Mouse (Mus musculus) neural tube, embryonic 11.5 days (tissue): Measurements from ENCODE around the gene Chrnd. TPM values are rescaled to one million over a fixed set of nuclear protein-coding genes. Genes with fewer than 3 reads are reported as not detected.

Experiments used
- ATAC-seq: fragments of 200-750 bp; cut with Nextera tagmentation; 2 replicates; pipeline ENCODE4 v1.8.0; 2017; ENCODE audit warnings: moderate number of reproducible peaks, mild to moderate bottlenecking, moderate TSS enrichment, moderate library complexity; ENCODE audit not compliant: insufficient read depth, low FRiP score, low TSS enrichment
- DNase-seq: peaks from one replicate; pipeline ENCODE4 v3.0.0-alpha.2; 2015; ENCODE audit warnings: low spot score
- H3K27ac ChIP-seq: fragments of 300-500 bp; sonication (generic); 2 replicates; pipeline ENCODE4 v1.5.1; 2014; ENCODE audit warnings: low read depth, mild to moderate bottlenecking, low read length
- H3K27me3 ChIP-seq: fragments of 300-500 bp; sonication (generic); 2 replicates; pipeline ENCODE4 v1.6.1; 2014; ENCODE audit warnings: mild to moderate bottlenecking, low read length, mixed read lengths; ENCODE audit not compliant: control insufficient read depth, insufficient read depth
- H3K36me3 ChIP-seq: fragments of 300-500 bp; sonication (generic); 2 replicates; pipeline ENCODE4 v1.6.1; 2014; ENCODE audit warnings: mild to moderate bottlenecking, low read length, moderate library complexity, mixed read lengths; ENCODE audit not compliant: control insufficient read depth, insufficient read depth
- H3K4me1 ChIP-seq: fragments of 300-500 bp; sonication (generic); 2 replicates; pipeline ENCODE4 v1.6.1; 2014; ENCODE audit warnings: low read length, mixed read lengths; ENCODE audit not compliant: control insufficient read depth, insufficient read depth
- H3K4me2 ChIP-seq: fragments of 300-500 bp; sonication (generic); 2 replicates; pipeline ENCODE4 v1.6.1; 2014; ENCODE audit warnings: low read depth, mild to moderate bottlenecking, moderate library complexity
- H3K4me3 ChIP-seq: fragments of 300-500 bp; sonication (generic); 2 replicates; pipeline ENCODE4 v1.5.1; 2014; ENCODE audit warnings: low read depth, low read length
- H3K9ac ChIP-seq: fragments of 300-500 bp; sonication (generic); 2 replicates; pipeline ENCODE4 v1.6.1; 2014; ENCODE audit warnings: mild to moderate bottlenecking, low read length
- H3K9me3 ChIP-seq: fragments of 300-500 bp; sonication (generic); 2 replicates; pipeline ENCODE4 v1.6.1; 2016; ENCODE audit warnings: low read length; ENCODE audit not compliant: control insufficient read depth
- WGBS: fragments of 180-500 bp; shearing (Covaris S2); extraction: QIAGEN DNeasy Blood & Tissue Kit; methylation state at CpG from one replicate; pipeline ENCODE4 v1.1.7; 2014; 5-methylcytosine and 5-hydroxymethylcytosine counted together
- polyA plus RNA-seq: library from polyadenylated mRNA; unstranded; fragments of >200 nt; fragmentation: Nextera tagmentation; extraction: Ambion mirVana; gene quantifications from 2 replicates; pipeline ENCODE4 v1.2.1, GENCODE M21; 2014

Chrnd gene
- polyA plus RNA-seq, 1 experiment from 2014 or later: 0.40 TPM

- H3K36me3 ChIP-seq: no peaks in the 10 kb centered on the region
- no peaks in the 10 kb centered on the region for H3K27me3 ChIP-seq
- ATAC-seq: no peak; the same call in 1 of the 2 replicates
- H3K27ac ChIP-seq: no peak overlapping the region
- no peak overlapping the region for H3K9ac ChIP-seq
- H3K4me1 ChIP-seq: peaks cover 10% of the 10 kb centered on the region; the same call in 1 of the 2 replicates
- no peaks in the 10 kb centered on the region for H3K9me3 ChIP-seq
- no peak overlapping the region for H3K4me3 ChIP-seq
- WGBS: 20% methylated on average over 28 of the region's 28 CpGs
- DNase-seq: peak; percentile 87
- H3K4me2 ChIP-seq: no peak overlapping the region
Measured at GRCm38 (mm10) chr1:87174006-87174955, 16.1 kb upstream of the Chrnd start.

DNA sequence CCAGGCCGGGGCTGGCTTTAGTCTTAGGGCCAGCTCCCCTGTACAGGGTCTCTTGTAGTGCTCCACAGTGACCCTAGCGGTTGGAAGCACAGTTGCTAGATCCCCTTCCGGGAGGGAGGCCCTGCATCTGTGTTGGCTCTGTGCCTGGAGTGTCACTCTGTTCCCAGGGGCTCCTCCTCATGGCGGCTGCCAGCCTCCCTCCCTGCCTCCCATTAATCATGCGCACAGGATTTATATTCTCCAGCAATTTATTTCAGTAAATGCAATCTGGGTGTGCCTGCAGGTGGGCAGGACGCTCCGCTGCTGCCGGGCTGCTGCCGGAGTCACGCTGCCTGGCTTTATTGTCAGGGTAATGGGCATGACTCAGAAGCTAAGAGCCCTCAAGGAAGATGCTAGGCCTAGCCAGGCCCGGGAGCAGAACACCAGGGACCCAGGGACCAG lies 14.5 kb upstream of the Chrnd start:
- H3K36me3 ChIP-seq: no peaks in the 10 kb centered on the region
- ATAC-seq (peak; percentile 80), DNase-seq (peak; percentile 75)
- H3K27me3 ChIP-seq: no peaks in the 10 kb centered on the region
- no peak overlapping the region for H3K4me3 ChIP-seq
- H3K27ac ChIP-seq: no peak overlapping the region
- H3K9me3 ChIP-seq: no peaks in the 10 kb centered on the region
- H3K4me2 ChIP-seq: no peak overlapping the region
- 0 out of 2 replicates have a peak, but pooled peaks cover 3% of the 10 kb centered on the region for H3K4me1 ChIP-seq
- no peak overlapping the region for H3K9ac ChIP-seq
- 9% methylated on average over 11 of the region's 11 CpGs for WGBS

GRCm38 (mm10) chr1:87180896-87181295 lies 9.5 kb upstream of the Chrnd start:
- Histone ChIP-seq H3K4me1 (0 out of 2 replicates have a peak, but pooled peaks cover under 1% of the 10 kb centered on the region), H3K27me3 (peaks cover 30% of the 10 kb centered on the region), H3K4me2 (no peak overlapping the region), H3K9ac (no peak overlapping the region), H3K9me3 (no peaks in the 10 kb centered on the region), H3K4me3 (no peak overlapping the region), H3K36me3 (no peaks in the 10 kb centered on the region), H3K27ac (no peak overlapping the region)
- 72% methylated on average over 5 of the region's 5 CpGs for WGBS
- DNase-seq (no peak), ATAC-seq (no peak)

GRCm38 (mm10) chr1:87183013-87183412 lies 7.4 kb upstream of the Chrnd start, which contains the start of gene Prss56:
Gene Prss56 (plus strand): TSS chr1:87183313.
- Histone ChIP-seq H3K27me3 (peaks cover 39% of the 10 kb centered on the region), H3K27ac (no peak within 1 kb of the TSS), H3K9ac (no peak within 1 kb of the TSS), H3K4me2 (no peak within 1 kb of the TSS), H3K9me3 (no peaks in the 10 kb centered on the region), H3K4me3 (no peak within 1 kb of the TSS), H3K36me3 (no peaks in the 10 kb centered on the region), H3K4me1 (no peaks in the 10 kb centered on the region)
- ATAC-seq (no peak), DNase-seq (no peak)
- 28% methylated on average over 9 of the region's 9 CpGs for WGBS

- H3K9me3 ChIP-seq: no peaks in the 10 kb centered on the region
- 26% methylated on average over 15 of the region's 15 CpGs for WGBS
- no peak for DNase-seq
- no peaks in the 10 kb centered on the region for H3K36me3 ChIP-seq
- H3K4me1 ChIP-seq: no peaks in the 10 kb centered on the region
- no peak overlapping the region for H3K4me3 ChIP-seq
- H3K9ac ChIP-seq: no peak overlapping the region
- ATAC-seq: no peak
- no peak overlapping the region for H3K27ac ChIP-seq
- H3K27me3 ChIP-seq: peaks cover 39% of the 10 kb centered on the region
- H3K4me2 ChIP-seq: no peak overlapping the region
Measured at GRCm38 (mm10) chr1:87183998-87184750, 6.2 kb upstream of the Chrnd start.

DNA sequence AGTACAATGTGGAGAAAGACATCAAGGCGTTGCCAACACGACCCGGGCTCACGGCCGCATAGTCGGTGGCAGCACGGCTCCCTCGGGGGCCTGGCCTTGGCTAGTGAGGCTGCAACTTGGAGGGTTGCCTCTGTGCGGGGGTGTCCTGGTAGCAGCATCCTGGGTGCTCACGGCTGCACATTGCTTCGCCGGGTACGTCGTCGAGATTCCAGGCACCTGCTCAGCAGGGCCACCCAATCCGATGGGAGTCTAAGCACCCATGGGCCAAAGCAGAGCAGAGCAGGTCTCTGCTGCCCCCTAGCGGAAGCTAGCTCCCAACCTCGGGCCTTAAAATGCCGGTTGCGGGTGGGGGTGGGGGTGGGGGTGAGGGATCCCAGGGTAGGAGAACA lies 5.7 kb upstream of the Chrnd start:
- no peaks in the 10 kb centered on the region for H3K36me3 ChIP-seq
- DNase-seq: peak; percentile 69
- H3K27me3 ChIP-seq: peaks cover 39% of the 10 kb centered on the region
- no peak overlapping the region for H3K4me2 ChIP-seq
- no peak overlapping the region for H3K27ac ChIP-seq
- no peaks in the 10 kb centered on the region for H3K4me1 ChIP-seq
- ATAC-seq: peak; percentile 45; the same call in 1 of the 2 replicates
- 12% methylated on average over 20 of the region's 20 CpGs for WGBS
- no peaks in the 10 kb centered on the region for H3K9me3 ChIP-seq
- H3K9ac ChIP-seq: no peak overlapping the region
- H3K4me3 ChIP-seq: no peak overlapping the region

DNA sequence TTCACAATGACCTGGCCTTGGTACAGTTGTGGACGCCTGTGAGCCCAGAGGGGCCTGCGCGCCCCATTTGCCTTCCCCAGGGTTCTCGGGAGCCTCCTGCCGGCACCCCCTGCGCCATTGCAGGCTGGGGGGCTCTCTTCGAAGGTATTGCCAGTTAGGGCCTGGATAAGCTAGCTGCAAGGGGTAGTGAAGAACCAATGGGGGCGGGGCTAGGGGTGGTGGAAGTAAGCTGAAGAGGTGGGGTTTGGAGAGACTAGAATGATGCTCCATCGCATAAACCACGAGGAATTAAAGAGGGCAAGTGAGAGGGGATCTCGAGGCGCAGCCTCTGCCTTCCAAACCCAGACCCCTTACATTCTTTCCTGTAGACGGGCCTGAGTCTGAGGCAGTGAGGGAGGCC lies 4.9 kb upstream of the Chrnd start:
- H3K9me3 ChIP-seq: no peaks in the 10 kb centered on the region
- H3K27ac ChIP-seq: no peak overlapping the region
- no peak overlapping the region for H3K4me3 ChIP-seq
- ATAC-seq (no peak), DNase-seq (no peak)
- 8% methylated on average over 13 of the region's 13 CpGs for WGBS
- H3K4me1 ChIP-seq: no peaks in the 10 kb centered on the region
- no peaks in the 10 kb centered on the region for H3K36me3 ChIP-seq
- peaks cover 39% of the 10 kb centered on the region for H3K27me3 ChIP-seq
- H3K9ac ChIP-seq: no peak overlapping the region
- no peak overlapping the region for H3K4me2 ChIP-seq

DNA sequence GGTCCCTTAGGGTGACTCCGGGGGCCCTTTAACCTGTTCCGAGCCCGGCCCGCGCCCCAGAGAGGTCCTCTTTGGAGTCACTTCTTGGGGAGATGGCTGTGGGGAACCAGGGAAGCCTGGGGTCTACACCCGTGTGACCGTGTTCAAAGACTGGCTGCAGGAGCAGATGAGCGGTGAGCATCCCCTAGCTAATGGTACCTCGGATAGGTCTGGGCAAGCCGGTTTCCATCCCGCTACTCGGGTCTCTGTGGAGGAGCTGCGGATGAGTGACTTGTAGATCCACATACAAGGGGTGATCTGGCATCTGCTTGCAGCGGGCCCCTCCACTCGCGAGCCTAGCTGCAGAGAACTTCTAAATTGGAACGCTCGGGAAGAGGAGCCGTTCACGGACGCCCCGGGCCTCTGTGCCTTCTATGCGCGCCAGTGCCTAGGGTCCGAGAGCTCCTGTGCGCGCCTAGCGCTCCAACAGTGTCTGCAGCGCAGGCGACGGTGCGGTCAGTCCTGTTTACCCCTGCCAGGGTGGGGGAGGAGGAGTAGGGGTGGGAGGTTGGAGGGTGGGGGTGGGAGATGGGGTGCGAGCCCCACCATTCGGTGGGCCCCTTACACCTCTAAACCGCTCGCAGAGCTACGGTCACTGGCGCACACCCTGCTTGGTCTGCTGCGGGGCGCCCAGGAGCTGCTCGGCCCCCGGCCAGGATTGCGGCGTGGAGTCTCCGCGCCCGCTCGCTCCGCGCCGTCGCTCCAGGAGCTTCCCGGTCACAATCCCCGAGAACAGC lies 4.0 kb upstream of the Chrnd start:
- H3K27ac ChIP-seq: no peak overlapping the region
- H3K4me3 ChIP-seq: peak overlapping the region; percentile 48
- H3K4me1 ChIP-seq: no peaks in the 10 kb centered on the region
- ATAC-seq (peak; percentile 29), DNase-seq (peak; percentile 34)
- H3K9ac ChIP-seq: peak overlapping the region; percentile 49
- no peaks in the 10 kb centered on the region for H3K36me3 ChIP-seq
- H3K9me3 ChIP-seq: no peaks in the 10 kb centered on the region
- H3K27me3 ChIP-seq: peaks cover 39% of the 10 kb centered on the region
- WGBS: 2% methylated on average over 53 of the region's 54 CpGs
- peak overlapping the region; percentile 81 for H3K4me2 ChIP-seq
